Mouse (Mus musculus) left cerebral cortex, postnatal 25 days (tissue): ENCODE measurements around the gene Trak1. TPM values are rescaled to one million over a fixed set of nuclear protein-coding genes. Genes with fewer than 3 reads are reported as not detected.

Experiments
- DNase-seq, 2 experiments: peaks; one replicate each; pipeline ENCODE4 v3.0.0; 2022; ENCODE audit warnings: low spot score in 2 of 2, mixed read lengths in 1 of 2
- intact Hi-C: fragments of 180-260 bp; cut with DNase I; formaldehyde crosslinking; loops from one replicate; pipeline ENCODE4 v1.15.1; 2025
- total RNA-seq, 2 experiments: library from RNA; stranded (reverse); gene quantifications; 2 replicates each; pipeline ENCODE4 v1.2.3; 2021

Gene Trak1
- total RNA-seq, 2 experiments from 2014 or later: 240 to 249 TPM

DNA sequence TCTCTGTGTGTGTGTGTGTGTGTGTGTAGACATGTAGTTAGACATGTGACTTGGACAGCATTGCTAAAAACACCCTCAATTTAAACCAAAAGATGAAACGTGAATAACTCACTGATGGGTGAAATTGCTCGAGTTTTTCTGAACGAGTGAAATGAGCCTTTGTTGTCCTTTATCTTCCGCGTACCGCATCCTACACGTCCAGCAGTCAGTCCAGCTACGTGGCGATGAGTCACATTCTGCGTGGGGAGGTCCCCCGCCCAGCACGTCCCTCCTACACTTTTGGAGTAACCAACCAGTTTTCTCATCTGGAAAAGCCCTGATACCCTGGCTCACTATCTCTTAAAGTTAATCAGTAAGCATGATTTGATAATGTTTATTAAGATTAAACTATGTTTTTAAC lies 116.9 kb downstream of the Trak1 start:
- peak in 1 of 2 experiments; percentile 76 for DNase-seq
- intact Hi-C loops: no loop called here

DNA sequence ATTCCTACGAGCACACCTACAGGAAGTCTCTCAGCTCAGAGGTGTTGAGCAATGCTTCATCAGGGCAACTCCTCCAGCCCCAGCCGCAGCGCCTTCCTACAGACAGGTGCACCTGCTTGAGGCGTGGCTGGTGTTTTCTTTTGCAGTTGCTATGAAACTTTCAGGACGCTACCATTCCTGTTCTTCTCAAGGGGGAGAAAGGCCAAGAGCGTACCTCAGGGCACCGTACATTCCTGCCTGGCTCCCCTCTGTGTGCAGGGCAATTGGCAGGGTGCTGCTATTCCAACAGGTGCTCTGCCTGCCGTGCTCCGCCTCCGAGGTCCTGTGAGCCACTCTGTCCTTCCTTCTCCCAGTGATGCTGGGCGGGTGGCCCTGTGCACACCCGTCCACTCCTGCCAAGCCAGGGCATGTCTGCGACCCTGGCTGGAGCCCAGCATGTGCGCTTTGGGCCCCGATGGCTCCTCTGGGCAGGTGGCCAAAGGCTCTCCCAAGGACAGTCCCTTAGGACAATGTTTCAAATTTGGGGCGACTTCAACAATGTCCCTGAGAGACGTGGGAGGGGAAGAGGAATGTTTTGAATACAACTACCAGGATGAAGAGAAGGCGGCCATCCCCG lies 118.4 kb downstream of the Trak1 start:
- DNase-seq: no peak

DNA sequence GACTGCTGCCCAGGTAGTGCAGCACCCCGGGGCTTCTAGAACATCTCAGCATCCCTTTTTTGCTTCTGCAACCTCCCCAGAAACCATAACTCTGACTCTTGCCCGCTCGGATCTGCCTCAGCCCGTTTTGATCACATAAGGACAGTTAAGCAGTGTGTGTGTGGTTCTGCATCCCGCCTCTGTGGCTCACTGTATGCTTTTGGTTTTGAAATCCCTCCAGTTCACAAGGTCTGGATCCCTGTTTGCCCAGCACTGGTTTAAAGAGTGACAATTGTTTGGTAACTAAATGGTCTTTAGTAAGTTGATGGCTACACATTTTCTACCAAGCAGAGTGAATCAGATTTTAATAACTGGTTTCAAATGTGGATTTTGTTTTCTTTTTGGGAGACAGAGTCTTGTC lies 119.2 kb downstream of the Trak1 start:
- DNase-seq: no peak
- intact Hi-C loops: no loop called here

More for the DNA sequence above, 118.4 kb downstream of the Trak1 start:
- intact Hi-C loops: no loop called here

DNA sequence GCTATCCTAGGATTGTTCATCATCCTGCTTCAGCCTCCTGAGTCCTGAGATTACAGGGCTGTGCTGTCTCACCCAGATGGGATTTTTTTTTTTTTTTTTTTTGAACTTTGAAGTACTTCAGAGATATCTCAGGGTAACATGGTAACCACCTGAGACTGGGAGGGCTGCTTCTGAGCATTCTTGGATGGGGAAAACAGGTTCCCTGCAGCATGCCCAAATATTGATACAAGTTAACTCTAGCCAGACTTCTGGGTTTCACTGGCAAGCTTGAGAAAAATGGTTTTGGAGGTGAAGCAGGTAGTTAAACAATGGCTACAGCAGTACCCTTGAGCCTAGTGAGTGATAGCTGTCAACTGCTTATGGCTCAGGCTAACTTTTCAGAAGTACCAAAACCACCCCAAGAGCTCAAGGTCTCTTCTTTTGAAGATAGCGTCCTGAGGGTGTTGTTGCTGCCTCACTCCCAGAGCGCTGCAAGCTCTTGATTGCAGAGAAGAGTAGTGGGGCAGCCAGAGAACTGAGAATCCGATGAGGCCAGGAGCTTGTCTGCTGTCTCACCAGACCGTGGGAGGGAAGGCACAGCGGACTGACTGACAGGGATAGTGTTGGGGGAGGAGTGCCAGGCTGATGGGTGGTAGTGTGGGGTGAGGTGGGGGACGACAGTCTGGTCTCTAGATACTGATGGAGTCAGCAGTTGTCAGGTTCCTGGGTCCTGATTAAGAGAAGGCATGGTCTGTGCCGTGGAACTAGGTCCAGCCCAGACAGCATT lies 119.8 kb downstream of the Trak1 start:
- DNase-seq: peak in 1 of 2 experiments; percentile 50
- intact Hi-C loops: no loop called here

DNA sequence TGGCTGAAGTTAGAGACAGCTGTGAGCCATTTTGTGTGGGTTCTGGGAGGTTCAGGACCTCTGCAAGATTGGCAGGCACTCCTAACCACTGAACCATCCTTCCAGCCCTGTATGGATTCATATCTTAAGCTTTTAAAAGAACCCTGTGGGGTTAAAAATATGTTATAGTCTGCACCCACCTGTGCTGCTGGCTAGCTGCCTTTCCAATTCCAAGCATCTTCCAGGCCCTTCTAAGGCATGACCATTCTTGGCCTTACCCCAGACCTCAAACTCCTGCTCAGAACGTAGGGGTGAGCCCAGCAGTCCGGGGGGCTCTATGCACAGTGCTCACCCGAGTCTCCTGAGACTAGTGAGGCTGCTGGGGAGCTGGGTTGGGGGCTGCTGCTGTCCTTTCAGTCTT lies 121.7 kb downstream of the Trak1 start:
- intact Hi-C loops: no loop called here
- no peak for DNase-seq

DNA sequence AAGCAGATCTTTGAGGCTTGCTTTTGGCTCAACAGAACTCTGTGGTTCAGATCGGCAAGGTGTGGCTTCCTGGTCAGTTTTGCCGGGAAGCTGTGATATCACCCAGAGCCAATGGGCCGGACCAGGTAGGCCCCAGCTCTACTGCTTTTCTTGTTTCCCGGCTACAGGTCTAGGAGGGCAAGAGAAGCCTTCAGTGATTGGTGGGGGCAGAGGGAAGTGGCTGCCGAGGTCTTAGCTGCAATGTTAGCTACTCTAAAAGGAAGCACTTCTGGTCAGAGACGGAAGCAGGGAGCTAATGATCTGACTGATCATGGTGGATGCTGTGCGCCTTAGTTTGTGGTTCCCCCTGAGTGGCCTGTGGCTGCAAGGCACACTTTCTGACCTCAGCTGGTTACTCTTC lies 122.3 kb downstream of the Trak1 start:
- intact Hi-C loops: no loop called here

DNA sequence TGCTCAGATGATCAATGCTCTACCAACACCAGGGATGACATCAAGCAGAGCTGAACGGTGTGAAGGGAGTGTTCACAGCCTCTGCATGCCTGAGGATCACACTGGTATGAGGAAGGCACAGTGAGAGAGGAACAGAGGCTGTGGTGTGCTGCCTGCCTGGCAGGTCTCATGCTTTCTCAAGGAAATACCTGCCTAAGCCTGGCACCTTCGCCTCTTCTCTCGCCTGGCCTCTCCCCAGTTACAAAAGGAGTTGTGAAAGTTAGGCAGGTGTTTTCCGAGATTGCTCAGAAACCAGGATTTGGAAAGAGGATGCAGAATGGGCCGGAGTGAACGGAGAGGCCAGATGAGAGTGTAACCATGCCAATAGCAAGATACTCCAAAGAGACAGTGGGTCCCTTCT lies 123.5 kb downstream of the Trak1 start:
- no peak for DNase-seq
- intact Hi-C loops: no loop called here

More for the DNA sequence above, 122.3 kb downstream of the Trak1 start:
- no peak for DNase-seq

DNA sequence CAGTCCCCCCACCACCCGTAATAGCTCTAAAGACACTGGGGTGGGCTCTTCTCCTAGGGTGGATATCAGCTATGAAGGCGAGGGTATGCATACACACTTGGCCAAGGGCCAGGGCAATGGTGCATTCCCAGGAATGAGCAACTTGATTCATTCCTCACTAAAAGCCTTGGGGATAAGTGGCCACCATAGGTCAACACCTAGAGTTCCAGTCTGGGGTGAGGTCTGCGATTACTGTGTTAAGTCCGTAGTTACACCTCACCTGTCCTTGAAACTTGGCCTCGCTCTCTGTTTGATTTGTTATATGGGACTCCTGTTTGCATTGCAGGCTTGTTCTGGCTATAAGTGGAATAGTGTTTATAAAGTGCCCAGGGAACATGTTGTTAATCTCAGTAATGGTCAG lies 125.1 kb downstream of the Trak1 start:
- intact Hi-C loops: no loop called here
- DNase-seq: no peak

DNA sequence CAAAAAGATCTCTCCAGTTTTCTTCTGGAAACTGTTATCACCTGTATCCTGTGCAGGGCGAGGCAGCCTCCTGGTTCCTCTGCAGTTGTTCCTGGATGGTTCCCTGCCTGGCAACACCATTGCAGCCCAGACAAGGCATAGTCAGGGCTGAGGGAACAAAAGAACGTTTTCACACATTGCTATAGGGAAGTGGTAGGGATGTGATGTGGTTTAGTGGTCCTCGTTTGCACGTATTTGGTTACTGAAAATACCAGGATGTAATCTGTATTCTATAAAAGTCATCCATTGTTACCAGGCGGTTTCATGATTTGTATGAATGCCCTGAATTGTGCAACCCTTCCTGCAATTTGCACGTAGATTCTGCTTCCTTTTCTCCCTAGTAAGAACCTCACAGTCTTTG lies 126.3 kb downstream of the Trak1 start:
- no peak for DNase-seq
- intact Hi-C loops: no loop called here

DNA sequence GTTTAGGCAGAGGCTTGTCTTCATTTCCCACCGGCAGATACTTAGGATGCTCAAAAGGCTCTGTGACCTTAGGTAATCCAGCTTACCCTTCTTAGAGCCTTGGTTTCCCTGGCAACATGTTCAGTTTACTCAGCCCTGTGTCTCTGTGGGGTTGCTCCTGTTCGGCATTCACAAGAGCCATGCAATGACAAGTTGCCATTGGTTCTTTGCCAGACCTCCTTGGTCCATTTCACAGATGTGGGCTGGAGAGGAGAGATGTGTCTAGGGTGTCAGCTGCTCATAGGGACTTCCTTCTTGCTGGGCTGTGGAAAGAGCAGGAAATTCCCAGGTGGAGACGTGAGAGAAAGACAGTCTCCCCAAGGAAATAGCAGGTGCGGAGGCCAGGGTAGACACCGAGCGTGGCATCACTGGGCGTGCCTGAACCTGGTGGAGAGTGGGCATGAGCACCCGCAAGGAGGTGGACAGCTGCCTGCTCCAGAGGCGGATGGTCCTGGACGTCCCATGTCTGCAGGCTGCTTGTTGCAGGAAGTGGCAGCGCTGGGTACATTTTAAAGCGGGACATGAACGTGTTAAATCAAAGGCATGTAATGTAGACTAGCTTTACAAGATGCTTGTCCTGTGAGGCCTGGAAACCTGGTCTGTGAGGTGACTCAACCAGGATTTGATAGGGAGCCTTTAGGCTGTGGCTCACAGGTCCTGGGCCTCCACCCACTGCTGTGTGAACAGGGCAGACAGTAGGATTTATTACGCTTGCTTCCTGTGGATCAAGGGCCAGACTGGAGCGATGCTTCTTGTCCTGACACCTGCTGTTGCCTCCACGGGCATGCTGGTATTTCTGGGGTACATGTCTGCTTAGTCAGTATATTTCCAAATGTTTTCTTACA lies 127.2 kb downstream of the Trak1 start:
- intact Hi-C loops: no loop called here

DNA sequence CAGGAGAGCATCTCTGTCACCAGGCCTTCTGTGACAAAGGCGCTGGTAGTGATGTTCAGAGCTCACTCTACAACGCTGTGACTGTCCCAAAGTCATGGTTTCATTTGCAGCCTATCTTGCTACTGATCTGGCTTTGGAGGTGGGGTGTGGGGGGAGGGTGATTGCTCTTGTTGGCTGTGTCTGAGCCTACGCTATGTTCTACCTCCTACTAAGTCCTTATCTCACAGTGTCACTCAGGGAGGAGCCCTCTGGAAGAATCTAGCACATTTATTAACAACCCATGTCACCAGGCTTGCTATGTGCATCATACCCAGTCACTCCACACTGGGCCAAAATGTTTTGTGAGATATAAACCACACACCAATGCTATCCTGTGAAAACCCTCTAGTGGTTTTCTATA lies 129.1 kb downstream of the Trak1 start:
- intact Hi-C loops: no loop called here
- no peak for DNase-seq

More for the DNA sequence above, 127.2 kb downstream of the Trak1 start:
- no peak for DNase-seq

DNA sequence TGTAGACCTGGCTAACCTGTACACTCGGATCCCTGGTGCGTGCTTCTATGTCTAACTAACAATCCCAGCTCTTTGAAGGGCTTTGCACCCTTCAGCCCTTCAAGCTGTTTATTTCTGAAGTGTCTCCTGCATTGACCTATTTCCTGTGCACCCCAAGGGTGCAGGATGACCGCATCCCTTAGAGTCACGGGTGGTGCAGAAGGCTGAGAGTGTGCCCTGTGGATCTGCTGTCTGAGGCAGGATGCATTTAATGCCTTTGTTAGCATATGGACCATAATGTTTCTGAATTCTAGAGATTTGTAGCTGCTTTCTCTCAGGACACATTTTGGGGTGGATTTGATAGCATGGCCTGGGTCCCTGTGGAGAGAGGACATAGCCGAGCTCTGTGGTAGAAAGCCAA lies 129.6 kb downstream of the Trak1 start:
- DNase-seq: no peak
- intact Hi-C loops: no loop called here

DNA sequence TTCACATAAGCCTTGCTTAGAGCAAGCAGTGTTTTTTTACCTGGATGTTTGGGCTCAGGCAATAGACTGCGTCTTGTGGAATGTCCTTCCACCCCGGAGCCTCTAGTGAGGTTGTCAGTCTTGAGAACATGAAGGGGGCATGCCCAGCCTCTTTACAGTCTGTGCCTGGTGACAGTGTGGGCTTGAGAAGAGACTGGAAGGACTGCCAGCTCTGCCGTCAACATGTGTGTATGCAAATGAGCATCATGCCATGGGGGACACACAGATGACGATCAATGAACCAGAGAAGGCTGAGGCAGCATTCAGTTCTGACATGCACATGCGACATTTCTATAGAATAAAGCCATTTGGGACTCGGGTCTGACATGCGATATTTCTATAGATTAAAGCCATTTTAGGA lies 132.3 kb downstream of the Trak1 start:
- intact Hi-C loops: no loop called here
- DNase-seq: no peak

DNA sequence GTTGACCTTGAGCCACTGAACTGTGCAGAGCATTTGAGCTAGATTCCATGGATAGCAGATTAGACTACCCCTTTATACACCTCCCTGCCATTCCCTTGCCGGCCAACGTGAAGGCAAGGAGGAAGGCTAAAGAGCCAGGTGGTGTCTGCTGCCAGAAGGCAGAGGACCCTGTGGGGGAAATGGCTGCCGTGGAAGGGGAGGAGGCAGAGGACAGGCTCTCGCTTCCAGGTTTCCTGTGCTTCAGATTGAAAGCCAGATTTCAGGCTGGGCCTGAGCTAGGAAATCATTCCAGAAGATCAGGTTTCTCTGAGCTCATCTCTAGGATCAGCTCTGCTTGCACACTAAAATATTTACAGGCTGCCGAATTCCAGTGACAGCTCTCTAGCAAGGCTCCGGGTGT lies 133.1 kb downstream of the Trak1 start:
- intact Hi-C loops: no loop called here

DNA sequence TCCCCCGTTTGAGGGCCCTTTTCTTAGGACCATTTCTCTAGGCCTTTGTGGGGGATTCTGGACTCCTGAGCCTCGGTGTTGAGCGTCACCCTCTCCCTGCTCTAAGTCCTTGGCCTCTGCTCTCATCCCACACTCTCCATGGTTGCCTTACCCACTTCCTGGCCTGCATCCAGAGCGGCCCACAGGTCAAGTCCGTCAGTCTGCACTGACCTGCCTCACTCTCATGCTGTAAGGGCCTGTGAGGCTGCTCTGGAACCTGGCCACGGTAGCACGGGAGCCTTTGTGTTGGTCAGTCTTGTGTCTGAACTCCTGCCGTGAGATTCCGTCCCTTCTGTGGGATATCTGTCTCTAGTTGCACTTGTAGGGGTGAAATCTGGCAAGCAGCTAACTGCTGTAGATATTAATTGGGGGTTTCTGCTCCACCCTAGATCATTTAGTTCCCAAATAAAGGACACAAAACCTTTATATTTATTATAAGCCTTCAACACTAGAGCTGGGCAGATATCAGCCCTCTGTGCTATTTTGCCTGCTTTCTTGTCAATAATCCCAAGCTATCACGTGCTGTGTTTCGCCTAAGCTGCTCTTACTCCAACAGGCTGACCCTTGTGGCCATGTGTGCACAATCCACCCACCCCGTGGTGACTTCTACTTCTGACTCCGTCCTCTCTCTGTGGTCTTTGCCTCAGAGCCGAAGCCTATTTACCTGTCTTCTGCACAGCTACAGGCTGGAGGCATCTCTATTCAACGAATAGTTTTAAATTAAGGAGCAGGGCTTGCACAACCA lies 136.6 kb downstream of the Trak1 start:
- no peak for DNase-seq
- intact Hi-C loops: no loop called here

More for the DNA sequence above, 133.1 kb downstream of the Trak1 start:
- DNase-seq: no peak

DNA sequence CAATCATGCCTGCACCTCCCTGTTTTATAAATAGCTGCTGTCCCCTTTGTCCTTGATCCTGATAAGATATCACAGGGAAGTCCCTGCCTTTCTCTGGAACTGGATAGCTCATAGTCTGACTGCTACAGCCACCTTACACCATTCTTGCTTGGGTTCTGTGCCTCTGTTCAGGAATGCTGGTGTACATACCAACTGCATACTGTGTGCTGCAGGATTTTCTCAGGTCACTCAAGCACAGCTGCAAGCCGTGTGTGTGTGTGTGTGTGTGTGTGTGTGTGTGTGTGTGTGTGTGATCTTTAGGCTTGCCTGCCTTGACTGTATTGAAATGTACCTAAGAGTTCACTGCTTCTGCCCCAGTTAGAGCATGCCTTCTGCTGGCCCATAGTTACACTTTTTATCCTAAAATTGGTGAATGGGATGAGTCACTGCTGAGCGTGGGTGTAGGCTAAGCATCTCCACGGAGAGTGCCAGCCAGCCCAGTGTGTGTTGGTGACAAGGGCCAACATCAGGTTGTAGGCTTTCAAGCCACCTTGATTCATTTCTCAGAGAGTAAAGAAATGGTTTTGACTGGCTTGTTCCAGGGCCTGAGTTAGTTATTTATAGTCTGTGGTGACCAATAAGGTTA lies 138.1 kb downstream of the Trak1 start:
- DNase-seq: peak; percentile 42 to 72
- intact Hi-C loops: loop anchor here (5.0 kb wide), 1 partner anchor 158 kb away; the partner anchor contains the start of gene Ulk4

DNA sequence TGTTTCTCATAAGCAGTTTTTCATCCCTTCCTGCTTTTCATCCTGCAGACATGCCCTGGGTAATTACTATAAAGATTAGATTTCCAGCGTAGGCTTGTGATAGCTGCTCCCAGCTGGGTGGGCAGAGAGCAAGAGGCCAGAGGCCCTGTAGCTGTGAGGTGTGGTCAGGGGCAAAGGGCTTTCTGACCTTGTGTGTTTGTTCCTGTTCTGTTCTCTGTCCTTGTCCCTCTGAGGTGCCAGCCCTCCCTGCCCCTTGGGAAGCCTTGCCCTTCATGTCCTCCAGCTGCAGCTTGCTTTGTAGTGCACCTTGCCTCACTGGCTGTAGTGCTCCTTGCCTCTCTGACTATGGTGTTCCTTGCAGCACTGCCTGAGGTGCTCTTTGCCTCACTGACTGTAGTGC lies 139.2 kb downstream of the Trak1 start:
- no peak for DNase-seq
- intact Hi-C loops: loop anchor here (5.0 kb wide), 1 partner anchor 159 kb away; the partner anchor contains the start of gene Ulk4

DNA sequence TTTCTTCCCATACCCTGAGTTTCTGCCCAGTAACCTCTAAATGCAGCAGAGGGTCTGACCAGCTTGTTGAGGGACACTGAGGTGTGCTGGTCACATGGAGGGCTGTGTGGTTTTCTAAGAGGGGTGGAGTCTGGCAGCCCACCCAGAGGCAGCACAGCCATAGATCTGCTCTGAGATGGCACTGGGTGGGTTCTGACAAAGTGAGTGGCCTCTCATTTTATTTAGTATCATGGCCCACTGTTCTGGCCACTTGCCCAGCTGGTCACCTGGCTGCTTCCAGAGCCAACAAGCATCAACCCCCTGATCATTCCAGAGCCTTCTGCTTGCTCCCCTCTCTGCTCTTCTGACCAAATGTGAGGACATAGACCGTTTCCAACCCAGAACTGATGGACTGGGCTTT lies 144.8 kb downstream of the Trak1 start:
- intact Hi-C loops: no loop called here
- no peak for DNase-seq

DNA sequence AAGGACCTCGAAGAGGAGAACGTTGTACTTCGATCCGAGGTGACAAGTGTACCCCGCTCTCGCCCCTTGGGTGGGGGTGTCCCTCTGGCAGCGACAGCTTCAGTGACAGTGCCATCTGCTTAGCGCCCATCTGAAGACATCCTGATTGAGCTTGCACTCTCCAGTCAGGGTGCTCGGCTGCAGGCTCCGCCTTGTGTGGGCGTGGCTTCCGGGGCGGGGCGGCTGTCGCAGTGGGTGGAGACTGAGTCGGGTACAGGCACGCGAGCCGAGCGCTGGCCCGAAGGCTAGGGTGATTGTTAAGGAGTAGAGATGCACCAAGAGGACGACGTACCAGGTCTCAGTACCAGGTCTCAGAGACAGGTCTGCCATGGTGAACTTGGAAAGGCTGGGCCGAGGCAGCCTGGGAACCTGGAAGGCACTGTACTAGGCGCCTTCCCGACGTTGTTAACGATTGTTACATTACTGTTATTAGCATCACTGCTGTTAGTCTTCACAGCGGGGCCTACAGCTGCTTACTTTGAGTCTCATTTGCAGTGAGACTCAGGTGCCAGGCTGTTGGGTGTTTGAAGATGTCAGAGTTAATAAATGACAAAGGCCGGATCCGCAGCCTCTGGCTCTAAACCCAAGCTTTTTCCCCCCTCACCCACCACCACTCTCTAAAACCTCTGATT lies 146.5 kb downstream of the Trak1 start:
- no peak for DNase-seq
- intact Hi-C loops: no loop called here
